9 mouse cellular contexts compared by ENCODE assay signal in the genomic region with DNA sequence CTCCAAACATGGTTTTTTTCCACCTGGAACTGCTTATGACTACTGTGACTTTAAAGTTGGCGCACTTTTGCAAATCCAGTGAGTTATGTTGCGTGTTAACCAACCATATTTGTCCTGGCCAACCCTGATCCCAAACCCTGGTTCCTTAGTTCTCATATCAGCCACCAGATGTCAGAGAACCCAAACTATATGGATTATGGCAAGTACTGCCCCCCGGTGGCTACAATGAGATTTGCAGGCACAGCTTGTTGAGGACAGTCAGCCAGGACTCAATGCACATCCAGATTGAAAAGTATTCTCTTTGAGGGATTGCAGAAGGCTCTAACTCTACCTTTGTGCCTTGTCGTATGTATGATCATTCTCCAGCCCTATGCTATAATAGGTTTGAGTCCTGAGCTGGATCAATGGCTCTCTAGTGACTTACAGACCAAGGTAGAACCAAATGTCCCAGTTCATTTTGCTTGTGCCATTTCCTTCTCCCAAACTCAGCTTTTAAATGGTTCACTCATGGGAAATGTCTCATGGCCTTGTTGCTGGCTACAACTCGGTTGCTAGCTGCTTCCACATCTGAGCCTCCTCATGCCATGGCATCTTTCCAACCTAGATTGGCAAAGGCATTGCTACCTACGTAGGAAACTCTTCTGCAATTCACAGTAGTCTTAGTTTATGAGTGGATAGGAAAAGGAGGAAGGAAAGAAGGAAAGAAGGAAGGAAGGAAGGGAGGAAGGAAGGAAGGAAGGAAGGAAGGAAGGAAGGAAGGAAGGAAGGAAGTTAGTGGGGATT.
DNase-seq lines count a peak whose midpoint lies in the region; ATAC-seq lines count a peak whose summit lies in the region.
"Had no signal": no experiment of that assay in that cellular context is flagged by ENCODE, and none has a peak within 500 bp of the region (broad histone marks: within the 10 kb centered on the region; RNA-seq: fewer than 3 reads in every experiment).

No protein-coding gene starts in this region.

- peaks cover 32% of the 10 kb centered on the region for H3K4me1 ChIP-seq in heart, embryonic 10.5 days
- peaks cover 25% of the 10 kb centered on the region for H3K4me1 ChIP-seq in midbrain, embryonic 14.5 days (ENCODE audit: control insufficient read depth, insufficient read depth, low read length)
- peaks cover 18% of the 10 kb centered on the region for H3K4me1 ChIP-seq in midbrain, embryonic 11.5 days (ENCODE audit: control insufficient read depth, insufficient read depth, low read length)

- no peaks in the 10 kb centered on the region for H3K9me3 ChIP-seq in heart, embryonic 10.5 days
- no peaks in the 10 kb centered on the region for H3K9me3 ChIP-seq in midbrain, embryonic 14.5 days (ENCODE audit: control insufficient read depth, low read length)
- no peaks in the 10 kb centered on the region for H3K9me3 ChIP-seq in midbrain, embryonic 11.5 days (ENCODE audit: control insufficient read depth, low read length)
- H3K9me3 ChIP-seq: liver, embryonic 15.5 days had no signal

- H3K4me2 ChIP-seq in midbrain, embryonic 14.5 days (ENCODE audit: low read length): no peak overlapping the region
- no peak overlapping the region for H3K4me2 ChIP-seq in midbrain, embryonic 11.5 days
- H3K4me2 ChIP-seq: liver, embryonic 15.5 days had no signal

- no peak overlapping the region for H3K27ac ChIP-seq in heart, embryonic 10.5 days
- no peak overlapping the region for H3K27ac ChIP-seq in midbrain, embryonic 14.5 days (replicated peaks; ENCODE audit: low read depth, low read length)
- no peak overlapping the region for H3K27ac ChIP-seq in midbrain, embryonic 11.5 days (ENCODE audit: low read depth, low read length)
- H3K27ac ChIP-seq: liver, embryonic 15.5 days had no signal

- H3K9ac ChIP-seq in midbrain, embryonic 14.5 days (replicated peaks; ENCODE audit: low read length): no peak overlapping the region
- H3K9ac ChIP-seq in midbrain, embryonic 11.5 days (ENCODE audit: low read length): no peak overlapping the region
- H3K9ac ChIP-seq: liver, embryonic 15.5 days had no signal

- no peaks in the 10 kb centered on the region for H3K36me3 ChIP-seq in heart, embryonic 10.5 days
- H3K36me3 ChIP-seq in midbrain, embryonic 14.5 days (ENCODE audit: control insufficient read depth, insufficient read depth, low read length): no peaks in the 10 kb centered on the region
- no peaks in the 10 kb centered on the region for H3K36me3 ChIP-seq in midbrain, embryonic 11.5 days (ENCODE audit: control insufficient read depth, insufficient read depth, low read length)
- H3K36me3 ChIP-seq: liver, embryonic 15.5 days had no signal

- DNase-seq in heart, adult 11 months: peak; percentile 78
- no peak for DNase-seq in heart, embryonic 10.5 days (ENCODE audit: low spot score)
- DNase-seq in midbrain, embryonic 14.5 days: peak; percentile 16
- no peak for DNase-seq in midbrain, embryonic 11.5 days (ENCODE audit: low spot score, missing footprints)
- DNase-seq in adipocyte (ENCODE audit: low spot score): peak; percentile 59
- DNase-seq in thymus, postnatal 36 days: peak; percentile 13 to 17
- DNase-seq in yolk sac, embryonic 10.5 days (ENCODE audit: low spot score): no peak
- no peak for DNase-seq in kidney, postnatal 10 days

- no peak for ATAC-seq in midbrain, embryonic 14.5 days (ENCODE audit: low FRiP score, low TSS enrichment)
- ATAC-seq in midbrain, embryonic 11.5 days (ENCODE audit: low FRiP score): no peak

- H3K27me3 ChIP-seq in heart, embryonic 10.5 days (ENCODE audit: insufficient read depth, poor library complexity, severe bottlenecking): no peaks in the 10 kb centered on the region
- no peaks in the 10 kb centered on the region for H3K27me3 ChIP-seq in midbrain, embryonic 14.5 days (ENCODE audit: control insufficient read depth, insufficient read depth, low read length)
- H3K27me3 ChIP-seq in midbrain, embryonic 11.5 days (ENCODE audit: control insufficient read depth, insufficient read depth, low read length): no peaks in the 10 kb centered on the region
- H3K27me3 ChIP-seq: liver, embryonic 15.5 days had no signal

- H3K4me3 ChIP-seq in heart, embryonic 10.5 days: no peak overlapping the region
- H3K4me3 ChIP-seq in midbrain, embryonic 14.5 days (replicated peaks; ENCODE audit: low read depth, low read length): no peak overlapping the region
- no peak overlapping the region for H3K4me3 ChIP-seq in midbrain, embryonic 11.5 days (ENCODE audit: low read depth, low read length)
- H3K4me3 ChIP-seq: liver, embryonic 15.5 days had no signal

- WGBS in heart, embryonic 10.5 days: 67% methylated on average over 6 of the region's 6 CpGs
- 77% methylated on average over 6 of the region's 6 CpGs for WGBS in midbrain, embryonic 14.5 days
- WGBS in midbrain, embryonic 11.5 days: 72% methylated on average over 6 of the region's 6 CpGs

Comparison
In these comparisons a context has a peak if more than half of its experiments do, and no peak if none do; other contexts are left out.
1. DNase-seq: peak in heart, adult 11 months (single experiment), midbrain, embryonic 14.5 days (single experiment), adipocyte (single experiment) and thymus, postnatal 36 days (2 of 2); none in heart, embryonic 10.5 days (single experiment), midbrain, embryonic 11.5 days (single experiment), yolk sac, embryonic 10.5 days (single experiment) and kidney, postnatal 10 days (single experiment).